Mouse (Mus musculus): ENCODE data around the gene Fam129a. TPM values are rescaled to one million over a fixed set of nuclear protein-coding genes. Genes with fewer than 3 reads are reported as not detected.

Fam129a gene
- total and polyA plus RNA-seq, 2 experiments from 2014 or later = 1.7 to 2.6 TPM

DNA sequence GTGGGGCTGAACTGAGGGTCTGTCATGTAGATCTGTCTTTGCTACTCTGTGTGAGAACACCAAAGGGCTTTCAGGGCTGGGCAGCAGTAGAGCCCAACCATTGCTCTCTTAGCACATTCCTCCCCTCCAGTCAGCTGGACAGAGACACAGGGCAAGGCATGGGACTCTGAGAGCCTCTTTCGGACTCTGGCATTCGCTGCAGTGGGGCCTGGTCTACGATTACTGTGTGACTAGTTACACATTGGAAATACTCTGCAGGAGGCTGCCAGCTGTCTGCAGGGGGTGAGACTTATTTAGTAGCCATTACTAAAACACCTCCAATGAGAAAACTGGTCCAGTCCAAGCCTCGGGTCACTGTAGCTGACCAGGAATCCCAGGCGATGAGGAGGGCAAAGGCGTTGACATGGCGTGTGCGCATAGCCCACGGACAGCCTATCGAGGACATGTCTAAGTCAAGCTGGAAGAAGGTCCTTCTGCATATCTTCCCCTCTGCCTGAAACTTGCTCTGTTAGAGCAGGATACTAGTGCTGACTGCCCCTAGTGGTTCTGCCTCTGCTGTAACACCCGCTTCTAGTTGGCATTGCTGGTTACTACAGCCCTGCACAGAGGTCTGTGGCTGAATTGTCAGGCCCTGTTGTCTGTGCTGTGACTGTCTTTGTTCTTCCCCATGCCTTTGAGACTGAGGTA is 145.2 kb downstream of the Fam129a start:
- peak; percentile 41 for DNase-seq (ENCODE audit: low spot score)
- no peak overlapping the region for H3K9ac ChIP-seq (replicated peaks; ENCODE audit: low read length)
- H3K27me3 ChIP-seq (ENCODE audit: insufficient read depth, low read length) = no peaks in the 10 kb centered on the region
- ATAC-seq = peak; percentile 69
- 66% methylated on average over 11 of the region's 11 CpGs for WGBS
- H3K27ac ChIP-seq = no peak overlapping the region
- H3K9me3 ChIP-seq (ENCODE audit: low read length) = no peaks in the 10 kb centered on the region
- no peak overlapping the region for H3K4me3 ChIP-seq (ENCODE audit: low read length)
- no peaks in the 10 kb centered on the region for H3K4me1 ChIP-seq (ENCODE audit: insufficient read depth, low read length)
- no peak overlapping the region for H3K4me2 ChIP-seq (ENCODE audit: low read depth, low read length)
- peak; percentile 74 for TF ChIP-seq CTCF (IDR thresholded peaks at IDR 0.05; ENCODE audit: low read depth)
- H3K36me3 ChIP-seq (ENCODE audit: insufficient read depth, low read length) = no peaks in the 10 kb centered on the region

GRCm38 (mm10) chr1:151717624-151718023 is 146.6 kb downstream of the Fam129a start:
- H3K4me1 ChIP-seq (ENCODE audit: insufficient read depth, low read length) = no peaks in the 10 kb centered on the region
- H3K4me2 ChIP-seq (ENCODE audit: low read depth, low read length) = no peak overlapping the region
- no peak for TF ChIP-seq CTCF (IDR thresholded peaks at IDR 0.05; ENCODE audit: low read depth)
- H3K9me3 ChIP-seq (ENCODE audit: low read length) = no peaks in the 10 kb centered on the region
- H3K4me3 ChIP-seq (ENCODE audit: low read length) = no peak overlapping the region
- H3K36me3 ChIP-seq (ENCODE audit: insufficient read depth, low read length) = no peaks in the 10 kb centered on the region
- H3K27ac ChIP-seq = no peak overlapping the region
- H3K27me3 ChIP-seq (ENCODE audit: insufficient read depth, low read length) = no peaks in the 10 kb centered on the region
- 92% methylated on average over 5 of the region's 5 CpGs for WGBS
- H3K9ac ChIP-seq (replicated peaks; ENCODE audit: low read length) = no peak overlapping the region
- no peak for ATAC-seq
- no peak for DNase-seq (ENCODE audit: low spot score)

DNA sequence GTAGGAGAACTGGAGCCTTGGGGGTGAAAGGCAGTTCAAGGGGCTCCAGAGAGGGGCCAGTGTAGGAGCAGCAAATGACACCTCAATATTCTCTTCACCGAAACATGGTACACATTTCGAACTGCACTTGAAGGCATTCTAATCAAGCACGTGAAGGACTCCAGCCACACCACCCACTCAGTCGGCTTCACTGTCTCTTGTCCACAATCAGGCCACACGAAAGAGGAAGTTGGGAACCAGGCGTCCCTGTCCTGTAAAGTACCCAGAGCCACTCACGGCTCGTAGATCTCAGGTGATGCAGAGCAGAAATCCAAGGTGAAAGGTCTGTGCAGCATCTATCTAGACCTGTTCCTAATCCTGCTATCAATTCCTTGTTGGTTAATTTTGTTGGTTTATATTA is 147.6 kb downstream of the Fam129a start:
- Histone ChIP-seq H3K36me3 (ENCODE audit: insufficient read depth, low read length) (no peaks in the 10 kb centered on the region), H3K27me3 (ENCODE audit: insufficient read depth, low read length) (no peaks in the 10 kb centered on the region), H3K4me1 (ENCODE audit: insufficient read depth, low read length) (no peaks in the 10 kb centered on the region), H3K4me3 (ENCODE audit: low read length) (no peak overlapping the region), H3K27ac (no peak overlapping the region), H3K9ac (replicated peaks; ENCODE audit: low read length) (no peak overlapping the region), H3K4me2 (ENCODE audit: low read depth, low read length) (no peak overlapping the region), H3K9me3 (ENCODE audit: low read length) (no peaks in the 10 kb centered on the region)
- ATAC-seq (no peak), DNase-seq (ENCODE audit: low spot score) (no peak)
- 87% methylated on average over 8 of the region's 8 CpGs for WGBS
- TF ChIP-seq CTCF (IDR thresholded peaks at IDR 0.05; ENCODE audit: low read depth) = no peak

GRCm38 (mm10) chr1:151719911-151720310 is 148.9 kb downstream of the Fam129a start:
- WGBS = 77% methylated on average over 5 of the region's 5 CpGs
- ATAC-seq = no peak

DNA sequence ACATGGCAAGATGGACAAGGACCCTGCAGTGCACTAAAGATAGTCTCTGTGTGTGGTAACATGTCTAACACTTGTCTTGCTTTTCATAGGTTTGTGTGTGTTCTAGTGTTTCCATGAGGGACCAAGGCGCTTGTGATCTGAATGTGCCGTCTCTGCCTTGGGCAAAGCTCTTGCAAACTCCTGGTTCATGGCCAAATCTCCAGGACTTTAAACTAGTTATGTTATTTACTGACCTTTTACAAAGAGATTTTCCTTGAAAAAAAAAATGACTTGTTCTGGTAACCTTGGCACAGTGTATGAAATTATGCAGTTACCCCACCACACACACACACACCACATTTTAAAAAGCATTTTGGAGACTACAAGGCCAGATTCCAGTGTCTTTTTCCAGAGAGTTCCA is 149.6 kb downstream of the Fam129a start:
- TF ChIP-seq CTCF (IDR thresholded peaks at IDR 0.05; ENCODE audit: low read depth) = no peak
- WGBS = 67% methylated on average over 2 of the region's 2 CpGs
- no peak overlapping the region for H3K9ac ChIP-seq (replicated peaks; ENCODE audit: low read length)
- no peaks in the 10 kb centered on the region for H3K4me1 ChIP-seq (ENCODE audit: insufficient read depth, low read length)
- no peaks in the 10 kb centered on the region for H3K27me3 ChIP-seq (ENCODE audit: insufficient read depth, low read length)
- no peaks in the 10 kb centered on the region for H3K36me3 ChIP-seq (ENCODE audit: insufficient read depth, low read length)
- H3K4me2 ChIP-seq (ENCODE audit: low read depth, low read length) = no peak overlapping the region
- DNase-seq (ENCODE audit: low spot score) (no peak), ATAC-seq (no peak)
- H3K9me3 ChIP-seq (ENCODE audit: low read length) = no peaks in the 10 kb centered on the region
- no peak overlapping the region for H3K27ac ChIP-seq
- no peak overlapping the region for H3K4me3 ChIP-seq (ENCODE audit: low read length)

More at GRCm38 (mm10) chr1:151719911-151720310, 148.9 kb downstream of the Fam129a start:
- TF ChIP-seq CTCF (IDR thresholded peaks at IDR 0.05; ENCODE audit: low read depth) = no peak
- no peak overlapping the region for H3K4me2 ChIP-seq (ENCODE audit: low read depth, low read length)
- no peaks in the 10 kb centered on the region for H3K4me1 ChIP-seq (ENCODE audit: insufficient read depth, low read length)
- H3K27ac ChIP-seq = no peak overlapping the region
- H3K9ac ChIP-seq (replicated peaks; ENCODE audit: low read length) = no peak overlapping the region
- H3K4me3 ChIP-seq (ENCODE audit: low read length) = no peak overlapping the region
- no peaks in the 10 kb centered on the region for H3K36me3 ChIP-seq (ENCODE audit: insufficient read depth, low read length)
- H3K9me3 ChIP-seq (ENCODE audit: low read length) = no peaks in the 10 kb centered on the region
- DNase-seq (ENCODE audit: low spot score) = no peak
- H3K27me3 ChIP-seq (ENCODE audit: insufficient read depth, low read length) = no peaks in the 10 kb centered on the region

GRCm38 (mm10) chr1:151721357-151721983 is 150.5 kb downstream of the Fam129a start:
- no peak overlapping the region for H3K27ac ChIP-seq
- DNase-seq (ENCODE audit: low spot score) = peak; percentile 25
- no peak for ATAC-seq
- no peaks in the 10 kb centered on the region for H3K4me1 ChIP-seq (ENCODE audit: insufficient read depth, low read length)
- no peak overlapping the region for H3K4me3 ChIP-seq (ENCODE audit: low read length)
- TF ChIP-seq CTCF (IDR thresholded peaks at IDR 0.05; ENCODE audit: low read depth) = no peak
- WGBS = 49% methylated on average over 10 of the region's 10 CpGs
- H3K27me3 ChIP-seq (ENCODE audit: insufficient read depth, low read length) = no peaks in the 10 kb centered on the region
- H3K36me3 ChIP-seq (ENCODE audit: insufficient read depth, low read length) = no peaks in the 10 kb centered on the region
- H3K4me2 ChIP-seq (ENCODE audit: low read depth, low read length) = no peak overlapping the region
- H3K9me3 ChIP-seq (ENCODE audit: low read length) = no peaks in the 10 kb centered on the region
- no peak overlapping the region for H3K9ac ChIP-seq (replicated peaks; ENCODE audit: low read length)

- H3K4me3 ChIP-seq (ENCODE audit: low read length) = no peak overlapping the region
- ATAC-seq (no peak), DNase-seq (ENCODE audit: low spot score) (no peak)
- no peak overlapping the region for H3K27ac ChIP-seq
- no peak overlapping the region for H3K4me2 ChIP-seq (ENCODE audit: low read depth, low read length)
- no peaks in the 10 kb centered on the region for H3K36me3 ChIP-seq (ENCODE audit: insufficient read depth, low read length)
- H3K9me3 ChIP-seq (ENCODE audit: low read length) = no peaks in the 10 kb centered on the region
- H3K4me1 ChIP-seq (ENCODE audit: insufficient read depth, low read length) = no peaks in the 10 kb centered on the region
- H3K27me3 ChIP-seq (ENCODE audit: insufficient read depth, low read length) = no peaks in the 10 kb centered on the region
- TF ChIP-seq CTCF (IDR thresholded peaks at IDR 0.05; ENCODE audit: low read depth) = no peak
- WGBS = 83% methylated on average over 4 of the region's 4 CpGs
- no peak overlapping the region for H3K9ac ChIP-seq (replicated peaks; ENCODE audit: low read length)
Observed at GRCm38 (mm10) chr1:151723771-151724170, 152.8 kb downstream of the Fam129a start.

All from hindbrain, postnatal 0 days (tissue).